In genomic region chr4:154325410-154325809, GRCm38 (mm10) we compare ENCODE assay signal across 18 mouse cellular contexts. TPM values are rescaled to one million over a fixed set of nuclear protein-coding genes. Genes with fewer than 3 reads are reported as not detected.
"Had no signal": no experiment of that assay in that cellular context is flagged by ENCODE, and none has a peak within 500 bp of the region (broad histone marks: within the 10 kb centered on the region; RNA-seq: fewer than 3 reads in every experiment).

No protein-coding gene starts in this region.

- H3K27ac ChIP-seq: left cerebral cortex, adult 2 months; limb, embryonic 15.5 days; liver, embryonic 12.5 days; midbrain, embryonic 10.5 days; midbrain, embryonic 15.5 days; neural tube, embryonic 13.5 days; stomach, embryonic 15.5 days had no signal

- ATAC-seq: liver, embryonic 12.5 days; midbrain, embryonic 15.5 days had no signal

- H3K9ac ChIP-seq: limb, embryonic 15.5 days; liver, embryonic 12.5 days; lung, embryonic 14.5 days; midbrain, embryonic 15.5 days; neural tube, embryonic 13.5 days; stomach, embryonic 15.5 days had no signal

- DNase-seq: kidney, postnatal 25 days; lung, embryonic 14.5 days; lung, postnatal 10 days; lung, postnatal 4 days; right cerebral cortex, postnatal 14 days; thymus, postnatal 14 days had no signal

- H3K27me3 ChIP-seq: limb, embryonic 15.5 days; midbrain, embryonic 15.5 days; stomach, embryonic 15.5 days had no signal

- H3K4me2 ChIP-seq: limb, embryonic 15.5 days; liver, embryonic 12.5 days; lung, embryonic 14.5 days; midbrain, embryonic 15.5 days; neural tube, embryonic 13.5 days; stomach, embryonic 15.5 days had no signal

- H3K36me3 ChIP-seq: liver, embryonic 12.5 days; midbrain, embryonic 15.5 days; neural tube, embryonic 13.5 days; stomach, embryonic 15.5 days had no signal

- H3K4me3 ChIP-seq: left cerebral cortex, adult 2 months; limb, embryonic 15.5 days; liver, embryonic 12.5 days; midbrain, embryonic 10.5 days; midbrain, embryonic 15.5 days; neural tube, embryonic 13.5 days; stomach, embryonic 15.5 days had no signal

- H3K9me3 ChIP-seq: limb, embryonic 15.5 days; liver, embryonic 12.5 days; midbrain, embryonic 10.5 days; midbrain, embryonic 15.5 days; neural tube, embryonic 13.5 days; stomach, embryonic 15.5 days had no signal

RNA-seq across cellular contexts. Expression of gene B230104I21Rik, which starts 10.5 kb away (rescaled TPM):
- total RNA-seq: left cerebral cortex, adult 2 months; left cerebral cortex, postnatal 14 days; megakaryocyte, adult 5-6 weeks had no signal
- polyA plus RNA-seq: limb, embryonic 15.5 days; liver, embryonic 12.5 days; liver, embryonic 16.5 days; lung, embryonic 14.5 days; midbrain, embryonic 10.5 days; midbrain, embryonic 15.5 days; neural tube, embryonic 13.5 days; spleen, adult 2 months; stomach, embryonic 15.5 days; urinary bladder, adult 2 months had no signal

RNA-seq across cellular contexts. Expression of gene Arhgef16, which starts 23.9 kb away (rescaled TPM):
- total RNA-seq: megakaryocyte, adult 5-6 weeks had no signal
